Mouse (Mus musculus) ES-E14 (cell line): ENCODE data around the gene Ehbp1l1. TPM values are rescaled to one million over a fixed set of nuclear protein-coding genes. Genes with fewer than 3 reads are reported as not detected.

Source experiments
- DNase-seq: peaks from one replicate; pipeline ENCODE4 v3.0.0-alpha.2; 2013; ENCODE audit warnings: low read depth, low spot score
- H3K27ac ChIP-seq: 2 replicates; pipeline ENCODE4 v1.5.1; 2012; ENCODE audit warnings: low read depth, mild to moderate bottlenecking, low read length, moderate library complexity, mixed read lengths; ENCODE audit not compliant: poor library complexity, insufficient read depth, severe bottlenecking
- H3K36me3 ChIP-seq: 2 replicates; pipeline ENCODE4 v1.6.1; 2012; ENCODE audit warnings: mild to moderate bottlenecking, low read length, moderate library complexity, mixed read lengths; ENCODE audit not compliant: control insufficient read depth, poor library complexity, insufficient read depth, severe bottlenecking
- H3K4me1 ChIP-seq, 2 experiments: fragments of 150-350 bp in 1 of 2; sonication (generic) in 1 of 2; 2 replicates each; pipeline ENCODE4 v1.6.1; 2012; ENCODE audit warnings: low read length in 2 of 2, mild to moderate bottlenecking in 1 of 2, mixed read lengths in 1 of 2; ENCODE audit not compliant: control insufficient read depth in 2 of 2, insufficient read depth in 2 of 2, poor library complexity in 1 of 2
- H3K4me3 ChIP-seq, 2 experiments: fragments of 150-350 bp in 1 of 2; sonication (generic) in 1 of 2; 2 replicates each; pipeline ENCODE4 v1.5.1; 2012; ENCODE audit warnings: low read length in 2 of 2, low read depth in 1 of 2, mild to moderate bottlenecking in 1 of 2, mixed read lengths in 1 of 2; ENCODE audit not compliant: insufficient read depth in 1 of 2, poor library complexity in 1 of 2, severe bottlenecking in 1 of 2
- H3K9ac ChIP-seq: 2 replicates; pipeline ENCODE4 v1.6.1; 2012; ENCODE audit warnings: low read depth, mild to moderate bottlenecking, low read length, mixed read lengths; ENCODE audit not compliant: poor library complexity, insufficient read depth, severe bottlenecking
- H3K9me3 ChIP-seq: fragments of 150-350 bp; sonication (generic); 2 replicates; pipeline ENCODE4 v1.6.1; 2012; ENCODE audit warnings: low read depth, mild to moderate bottlenecking, low read length; ENCODE audit not compliant: control insufficient read depth, insufficient read depth
- CHD2 ChIP-seq: IDR thresholded peaks from 2 replicates; pipeline ENCODE4 v1.6.1; 2014; ENCODE audit warnings: mild to moderate bottlenecking, low read depth, low read length, inconsistent platforms
- HCFC1 ChIP-seq: IDR thresholded peaks from 2 replicates; pipeline ENCODE4 v1.6.1; 2012; ENCODE audit warnings: low read length, inconsistent platforms, borderline replicate concordance; ENCODE audit not compliant: insufficient read depth
- MAFK ChIP-seq: IDR thresholded peaks from 2 replicates; pipeline ENCODE4 v1.6.1; 2014; ENCODE audit warnings: mild to moderate bottlenecking, low read depth, low read length, inconsistent platforms; ENCODE audit not compliant: insufficient read depth
- ZC3H11A ChIP-seq: IDR thresholded peaks from 2 replicates; pipeline ENCODE4 v1.6.1; 2012; ENCODE audit warnings: low read depth, mild to moderate bottlenecking, inconsistent platforms, low read length, borderline replicate concordance
- ZNF384 ChIP-seq: IDR thresholded peaks from 2 replicates; pipeline ENCODE4 v1.6.1; 2012; ENCODE audit warnings: low read depth, low read length, inconsistent platforms
- in situ Hi-C, 2 experiments: fragments of 600-800 bp; cut with MboI; formaldehyde crosslinking; loops; one replicate each; pipeline ENCODE4 v1.15.1; 2025; ENCODE audit warnings: low sequenced_read_pairs in 2 of 2, inconsistent platforms in 1 of 2; ENCODE audit not compliant: unreplicated experiment in 2 of 2
- total RNA-seq: library from RNA; depleted of rRNA; stranded (reverse); fragments of 300-350 nt; gene quantifications from 2 replicates; pipeline ENCODE4 v1.2.3, GENCODE M21; 2012

The Ehbp1l1 gene
- total RNA-seq, 1 experiment: 16.4 TPM

DNA sequence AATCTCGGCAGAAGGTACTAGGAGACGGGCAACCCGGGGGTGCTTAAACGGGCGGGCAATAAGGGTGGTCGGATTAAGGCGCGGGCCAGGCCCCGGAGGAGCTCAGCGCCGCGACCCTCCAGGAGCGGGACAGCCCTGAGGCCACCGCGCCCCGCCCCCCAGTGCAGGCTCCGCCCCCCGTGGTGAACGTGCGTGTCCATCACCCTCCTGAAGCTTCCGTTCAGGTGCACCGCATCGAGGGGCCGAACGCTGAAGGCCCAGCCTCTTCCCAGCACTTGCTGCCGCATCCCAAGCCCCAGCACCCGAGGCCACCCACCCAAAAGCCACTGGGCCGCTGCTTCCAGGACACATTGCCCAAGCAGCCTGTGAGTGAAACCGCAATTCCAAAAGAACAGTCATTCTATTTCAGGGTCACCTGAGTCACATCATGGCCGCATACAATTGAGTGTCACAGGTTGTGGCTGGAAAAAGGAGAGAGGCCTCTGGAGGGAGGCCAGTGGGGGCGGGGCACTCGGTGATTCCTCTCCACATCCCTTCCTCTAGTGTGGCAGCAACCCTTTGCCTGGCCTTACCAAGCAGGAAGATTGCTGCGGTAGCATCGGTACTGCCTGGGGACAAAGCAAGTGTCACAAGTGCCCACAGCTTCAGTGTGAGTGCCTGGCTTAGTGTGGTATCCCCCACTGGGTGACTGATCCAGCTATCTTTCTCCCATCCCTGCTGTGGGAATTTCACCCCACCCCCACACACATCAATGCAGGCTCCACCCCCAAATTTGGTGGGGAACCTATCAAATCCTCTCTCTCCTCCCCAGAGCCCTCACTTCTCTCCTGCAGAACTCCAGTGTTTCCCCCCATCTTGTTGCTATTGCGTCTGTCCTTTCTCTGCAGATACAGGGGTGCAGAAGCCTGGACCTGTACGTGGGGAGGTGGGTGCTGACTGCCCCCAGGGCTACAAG lies 19.9 kb upstream of the Ehbp1l1 start:
- Histone ChIP-seq H3K4me3 (peak overlapping the region; percentile 61 to 69), H3K27ac (no peak overlapping the region), H3K36me3 (no peaks in the 10 kb centered on the region), H3K9ac (peak overlapping the region; percentile 36; the same call in 1 of the 2 replicates), H3K9me3 (no peaks in the 10 kb centered on the region), H3K4me1 (peaks cover 2 to 21% of the 10 kb centered on the region in 2 experiments; a peak in 3 of 4 replicates)
- no peak for DNase-seq
- no peak for TF ChIP-seq ZNF384
- TF ChIP-seq MAFK: no peak
- TF ChIP-seq CHD2: no peak
- TF ChIP-seq ZC3H11A: no peak
- TF ChIP-seq HCFC1: no peak
- in situ Hi-C loops: no loop called here

DNA sequence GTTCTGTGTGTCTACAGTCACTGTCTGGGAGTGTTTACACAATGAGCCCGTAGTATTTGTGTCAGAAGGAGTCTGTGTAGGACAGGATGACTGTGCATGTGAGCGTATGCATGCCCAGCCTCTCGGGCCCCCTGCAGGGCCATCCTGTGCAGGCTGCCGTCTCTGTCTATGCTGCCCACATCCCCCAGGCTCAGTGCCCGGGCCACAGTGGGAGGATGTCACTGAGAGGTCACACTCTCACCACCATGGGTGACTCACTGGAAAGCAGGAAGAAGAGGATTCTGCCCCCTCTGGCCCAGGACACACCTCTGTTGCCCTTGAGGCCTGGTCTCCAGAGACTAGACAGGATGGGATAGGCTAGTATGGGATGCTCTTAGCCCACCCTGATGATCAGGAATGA lies 17.5 kb upstream of the Ehbp1l1 start:
- H3K4me3 ChIP-seq: no peak overlapping the region
- in situ Hi-C loops: no loop called here
- H3K9me3 ChIP-seq: no peaks in the 10 kb centered on the region
- DNase-seq: no peak
- H3K27ac ChIP-seq: no peak overlapping the region
- TF ChIP-seq ZC3H11A: no peak
- no peak for TF ChIP-seq MAFK
- TF ChIP-seq HCFC1: no peak
- TF ChIP-seq ZNF384: no peak
- TF ChIP-seq CHD2: no peak
- H3K9ac ChIP-seq: no peak overlapping the region
- peaks cover 2 to 21% of the 10 kb centered on the region in 2 experiments; a peak in 3 of 4 replicates for H3K4me1 ChIP-seq
- H3K36me3 ChIP-seq: no peaks in the 10 kb centered on the region

DNA sequence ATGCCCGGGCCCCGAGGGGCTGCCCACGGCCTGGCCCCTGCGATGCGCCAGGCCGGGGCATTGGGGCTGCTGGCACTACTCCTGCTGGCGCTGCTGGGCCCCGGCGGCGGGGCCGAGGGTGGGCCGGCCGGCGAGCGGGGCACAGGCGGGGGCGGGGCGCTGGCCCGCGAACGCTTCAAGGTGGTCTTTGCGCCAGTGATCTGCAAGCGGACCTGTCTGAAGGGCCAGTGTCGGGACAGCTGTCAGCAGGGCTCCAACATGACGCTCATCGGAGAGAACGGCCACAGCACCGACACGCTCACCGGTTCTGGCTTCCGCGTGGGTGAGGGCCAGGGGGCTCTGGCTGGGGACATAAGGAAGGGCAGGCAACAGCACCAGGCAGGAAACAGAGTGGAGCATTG lies 16.1 kb upstream of the Ehbp1l1 start:
- H3K9ac ChIP-seq: peak overlapping the region; percentile 62
- H3K9me3 ChIP-seq: no peaks in the 10 kb centered on the region
- H3K4me3 ChIP-seq: peak overlapping the region; percentile 57 to 63
- no peak for DNase-seq
- peaks cover 2 to 17% of the 10 kb centered on the region in 2 experiments; a peak in 3 of 4 replicates for H3K4me1 ChIP-seq
- in situ Hi-C loops: no loop called here
- H3K27ac ChIP-seq: no peak overlapping the region
- H3K36me3 ChIP-seq: no peaks in the 10 kb centered on the region
- TF ChIP-seq MAFK: no peak
- TF ChIP-seq ZNF384: no peak
- TF ChIP-seq HCFC1: no peak
- TF ChIP-seq CHD2: no peak
- no peak for TF ChIP-seq ZC3H11A

DNA sequence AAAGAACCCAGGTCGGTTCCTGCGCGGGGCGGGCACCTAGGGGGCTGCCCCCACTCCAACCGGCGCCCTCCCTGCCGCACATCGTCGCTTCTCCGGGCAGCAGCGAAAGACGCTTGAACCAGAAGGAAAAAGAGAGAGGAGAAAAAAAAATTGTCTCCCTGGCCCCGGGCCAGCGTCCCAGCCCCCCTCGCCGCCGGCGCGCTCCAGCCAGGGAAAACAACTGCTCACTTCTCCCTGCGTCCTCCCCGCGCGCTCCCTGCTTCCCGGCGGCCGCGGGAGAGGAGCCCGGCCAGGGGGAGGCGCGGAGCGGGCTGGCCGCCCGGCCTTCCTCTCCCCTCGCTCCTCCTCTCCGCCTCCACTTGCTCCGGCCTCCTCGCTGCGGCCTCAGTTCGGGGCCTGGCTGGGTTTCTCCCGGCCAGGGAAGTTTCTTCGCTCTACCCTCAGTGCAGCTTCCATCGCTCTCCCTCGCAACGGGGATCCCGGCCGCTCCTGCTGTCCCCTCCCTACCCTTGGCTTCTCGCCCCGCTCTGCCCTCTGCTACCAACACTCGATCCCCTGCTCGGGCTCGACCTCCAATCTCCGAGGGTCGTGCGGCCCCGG lies 15.6 kb upstream of the Ehbp1l1 start:
- Histone ChIP-seq H3K4me3 (peak overlapping the region; percentile 57 to 63), H3K27ac (no peak overlapping the region), H3K9ac (peak overlapping the region; percentile 62), H3K36me3 (no peaks in the 10 kb centered on the region), H3K9me3 (no peaks in the 10 kb centered on the region), H3K4me1 (peaks cover 2 to 13% of the 10 kb centered on the region in 2 experiments; a peak in 3 of 4 replicates)
- DNase-seq: no peak
- TF ChIP-seq ZC3H11A: no peak
- no peak for TF ChIP-seq MAFK
- TF ChIP-seq ZNF384: 0 out of 2 replicates have a peak, but pooled peaks have one; percentile 18
- no peak for TF ChIP-seq CHD2
- in situ Hi-C loops: no loop called here
